Mouse (Mus musculus): ENCODE measurements at regions not wholly inside any gene's neighbourhood (a gene's known extent, or its start where the extent isn't known, plus 50 kb on each side); places are given as distances from the start of the nearest gene placed in this dataset.

GRCm38 (mm10) chr15:68011162-68011561, 1510.5 kb upstream of the Lrrc6 start:
- TF ChIP-seq CTCF (IDR thresholded peaks at IDR 0.05; ENCODE audit: control insufficient read depth, insufficient read depth, insufficient read length), result no peak
- TF ChIP-seq USF1 (IDR thresholded peaks at IDR 0.05; ENCODE audit: low read depth), result no peak
